Mouse (Mus musculus) bone marrow, adult 2 months (tissue): ENCODE measurements around the gene Efna3.

Source experiments
- CTCF ChIP-seq: fragments of 200-500 bp; IDR thresholded peaks from 2 replicates; pipeline ENCODE4 v1.5.1; 2011; ENCODE audit warnings: low read length, control low read depth; ENCODE audit not compliant: control insufficient read depth, insufficient read depth
- POLR2A ChIP-seq: fragments of 200-500 bp; IDR thresholded peaks from 2 replicates; pipeline ENCODE4 v1.6.1; 2011; ENCODE audit warnings: low read depth, mild to moderate bottlenecking, control low read depth, low read length, borderline replicate concordance; ENCODE audit not compliant: control insufficient read depth

DNA sequence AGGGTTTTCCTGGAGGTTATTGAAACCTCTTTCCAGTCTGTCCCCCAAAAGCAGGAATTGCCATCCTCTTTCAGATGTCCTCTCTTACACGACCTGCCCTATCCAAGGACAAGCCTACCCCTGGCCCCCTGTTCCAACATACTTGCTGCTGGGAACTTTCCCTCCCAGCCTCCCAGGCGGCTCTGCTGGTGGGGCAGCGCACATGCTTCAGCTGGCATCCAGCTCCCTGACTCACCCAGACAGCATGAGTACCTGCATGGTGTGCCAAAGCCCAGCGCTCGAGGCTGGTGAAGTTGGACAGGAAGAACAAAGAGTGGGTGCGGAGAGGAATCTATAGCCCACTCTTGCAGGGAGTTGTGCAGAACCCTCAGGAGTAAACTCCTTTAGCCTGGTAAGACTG lies 51.9 kb downstream of the Efna3 start:
- TF ChIP-seq POLR2A (no peak), CTCF (no peak)
